Mouse (Mus musculus) C2C12 (cell line): ENCODE data around the gene Insl6. TPM values are rescaled to one million over a fixed set of nuclear protein-coding genes. Genes with fewer than 3 reads are reported as not detected.

Experiments
- H3K27me3 ChIP-seq: one replicate; pipeline ENCODE4 v1.6.1; 2011; ENCODE audit not compliant: control insufficient read depth, insufficient read depth, insufficient read length
- H3K36me3 ChIP-seq: one replicate; pipeline ENCODE4 v1.6.1; 2011; ENCODE audit not compliant: control insufficient read depth, insufficient read depth
- H3K4me3 ChIP-seq: one replicate; pipeline ENCODE4 v1.5.1; 2011; ENCODE audit warnings: mild to moderate bottlenecking, control low read depth; ENCODE audit not compliant: poor library complexity, insufficient read depth, severe bottlenecking
- H3K79me2 ChIP-seq: one replicate; pipeline ENCODE4 v1.6.1; 2011; ENCODE audit not compliant: control insufficient read depth, insufficient read depth
- H3K79me3 ChIP-seq: one replicate; pipeline ENCODE4 v1.6.1; 2011; ENCODE audit warnings: low read depth, control low read depth
- H3ac ChIP-seq: one replicate; pipeline ENCODE3; 2011; ENCODE audit warnings: low read depth; ENCODE audit not compliant: control insufficient read depth, insufficient read length
- CEBPB ChIP-seq: IDR thresholded peaks from one replicate; pipeline ENCODE4 v1.6.1; 2011; ENCODE audit warnings: low read depth, mild to moderate bottlenecking, control low read depth, moderate library complexity
- CTCF ChIP-seq: IDR thresholded peaks from one replicate; pipeline ENCODE4 v1.5.1; 2011; ENCODE audit not compliant: control insufficient read depth, insufficient read depth, insufficient read length
- FOSL1 ChIP-seq: IDR thresholded peaks from one replicate; pipeline ENCODE4 v1.8.0; 2011; ENCODE audit warnings: mild to moderate bottlenecking, low read length; ENCODE audit not compliant: poor library complexity, insufficient read depth, severe bottlenecking
- MAX ChIP-seq: IDR thresholded peaks from one replicate; pipeline ENCODE4 v1.6.1; 2011; ENCODE audit warnings: mild to moderate bottlenecking, control low read depth
- MYOD1 ChIP-seq: IDR thresholded peaks from one replicate; pipeline ENCODE4 v1.6.1; 2011; ENCODE audit warnings: low read depth; ENCODE audit not compliant: control insufficient read depth, insufficient read length
- MYOG ChIP-seq: IDR thresholded peaks from one replicate; pipeline ENCODE4 v1.6.1; 2011; ENCODE audit not compliant: control insufficient read depth, insufficient read length; ENCODE audit errors: extremely low read depth
- USF1 ChIP-seq: IDR thresholded peaks from one replicate; pipeline ENCODE4 v1.6.1; 2011; ENCODE audit warnings: low read depth, mild to moderate bottlenecking, control low read depth, moderate library complexity
- polyA plus RNA-seq: library from polyadenylated mRNA; unstranded; fragments of >200 nt; fragmentation: generic; extraction: Trizol; gene quantifications from one replicate; pipeline ENCODE4 v1.2.1, GENCODE M21; 2012; ENCODE audit warnings: missing spikeins

Gene Insl6
- polyA plus RNA-seq, 1 experiment: 0.41 TPM

DNA sequence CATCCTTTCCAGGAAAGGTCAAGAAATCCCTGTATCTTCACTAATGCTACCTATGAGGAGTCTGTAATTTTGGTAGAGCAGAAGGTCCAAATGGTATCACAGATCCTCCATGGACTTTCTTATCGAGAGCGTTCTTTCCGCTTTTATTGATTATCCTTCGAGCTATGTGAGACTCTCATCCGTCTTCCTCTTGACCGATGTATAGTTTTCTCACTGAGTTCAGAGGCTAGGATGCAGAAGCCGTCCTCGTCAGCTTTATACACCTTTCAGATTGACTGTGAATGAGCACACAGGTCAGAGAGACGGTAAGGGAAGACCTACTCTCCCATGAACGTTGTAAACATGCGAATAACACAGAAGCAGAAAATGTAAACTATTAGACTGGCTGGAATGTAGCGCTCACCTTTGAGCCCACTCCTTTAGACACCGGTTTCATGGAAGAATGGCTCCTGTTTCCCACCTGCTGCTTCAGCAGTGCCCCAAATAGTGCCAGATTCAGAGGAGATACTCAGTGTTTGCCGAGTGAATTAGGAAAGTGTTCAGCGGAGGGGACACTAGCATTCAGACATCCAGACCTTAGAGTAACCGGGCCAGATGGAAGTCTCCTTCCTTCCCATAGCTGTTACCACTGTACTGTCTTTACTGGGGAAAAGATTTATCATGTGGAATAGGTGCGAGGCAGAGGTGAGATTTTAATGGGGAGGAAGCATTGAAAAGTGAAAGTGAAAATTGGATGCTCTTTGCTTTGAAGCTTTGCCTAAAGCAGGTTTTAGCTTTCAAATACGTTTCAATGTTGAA is 46.3 kb upstream of the Insl6 start:
- TF ChIP-seq MAX: no peak
- TF ChIP-seq CEBPB: no peak
- no peak for TF ChIP-seq MYOG
- no peak for TF ChIP-seq FOSL1
- TF ChIP-seq MYOD1: no peak
- TF ChIP-seq CTCF: no peak
- no peak for TF ChIP-seq USF1
- H3K4me3 ChIP-seq: no peak overlapping the region
- no peaks in the 10 kb centered on the region for H3K36me3 ChIP-seq
- no peak overlapping the region for H3ac ChIP-seq
- H3K27me3 ChIP-seq: no peaks in the 10 kb centered on the region
- no peaks in the 10 kb centered on the region for H3K79me2 ChIP-seq
- H3K79me3 ChIP-seq: no peaks in the 10 kb centered on the region

DNA sequence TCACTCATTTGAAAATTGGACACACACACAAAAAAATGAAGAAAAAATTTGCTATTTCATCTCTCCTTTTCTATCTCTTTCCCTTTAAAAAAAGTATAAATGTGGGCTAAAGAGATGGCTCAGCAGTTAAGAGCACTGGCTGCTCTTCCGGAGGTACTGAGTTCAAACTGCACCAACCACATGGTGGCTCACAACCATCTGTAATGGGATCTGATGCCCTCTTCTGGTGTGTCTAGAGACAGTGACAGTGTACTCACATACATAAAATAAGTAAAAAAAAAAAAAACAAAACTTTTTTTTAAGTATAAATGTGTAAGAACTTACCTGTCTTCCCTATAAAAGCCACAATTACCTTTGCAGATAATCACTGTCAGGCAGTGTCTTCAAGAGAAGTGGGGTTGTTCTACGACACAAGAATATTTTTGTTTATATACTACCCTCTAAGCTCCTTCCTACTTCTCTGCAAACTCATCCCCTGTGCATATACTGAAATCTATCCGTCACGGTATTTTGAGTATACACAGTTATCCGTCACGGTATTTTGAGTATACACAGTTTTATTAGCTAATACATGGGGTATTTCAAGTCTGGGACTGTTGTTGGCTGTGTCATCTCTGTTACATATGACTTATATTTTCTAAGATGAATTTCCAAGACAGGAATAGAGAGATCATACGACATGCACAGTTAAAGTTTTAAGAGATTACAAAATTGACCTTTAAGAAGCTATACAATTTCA is 45.6 kb upstream of the Insl6 start:
- H3K79me3 ChIP-seq: no peaks in the 10 kb centered on the region
- H3ac ChIP-seq: no peak overlapping the region
- H3K27me3 ChIP-seq: no peaks in the 10 kb centered on the region
- H3K4me3 ChIP-seq: no peak overlapping the region
- no peak for TF ChIP-seq CEBPB
- TF ChIP-seq USF1: no peak
- no peak for TF ChIP-seq MYOD1
- TF ChIP-seq MAX: no peak
- no peak for TF ChIP-seq MYOG
- TF ChIP-seq CTCF: no peak
- no peaks in the 10 kb centered on the region for H3K79me2 ChIP-seq
- H3K36me3 ChIP-seq: no peaks in the 10 kb centered on the region

DNA sequence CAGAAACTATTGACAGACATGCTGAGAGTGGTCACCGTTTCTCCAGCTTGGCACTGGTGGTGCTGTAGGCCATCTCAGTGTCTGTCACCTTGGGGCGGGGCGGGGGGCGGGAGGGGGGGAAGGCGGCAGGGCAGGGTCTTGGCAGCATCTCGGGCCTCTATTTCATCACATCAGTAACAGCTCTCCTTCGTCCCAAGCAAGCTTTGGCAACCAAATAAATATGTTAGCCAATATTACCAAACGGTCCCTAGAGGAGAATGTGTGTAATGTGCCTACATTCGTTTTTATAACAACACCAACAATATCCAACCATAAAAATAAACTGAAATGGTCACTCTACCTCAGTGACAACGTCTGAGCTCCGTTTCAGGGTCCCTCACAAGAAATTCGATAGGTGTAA is 45.0 kb upstream of the Insl6 start:
- H3ac ChIP-seq: no peak overlapping the region
- H3K79me2 ChIP-seq: no peaks in the 10 kb centered on the region
- H3K27me3 ChIP-seq: no peaks in the 10 kb centered on the region
- TF ChIP-seq MAX (no peak), MYOG (no peak), CEBPB (no peak), CTCF (no peak), MYOD1 (no peak)
- no peaks in the 10 kb centered on the region for H3K79me3 ChIP-seq
- no peaks in the 10 kb centered on the region for H3K36me3 ChIP-seq
- H3K4me3 ChIP-seq: no peak overlapping the region

DNA sequence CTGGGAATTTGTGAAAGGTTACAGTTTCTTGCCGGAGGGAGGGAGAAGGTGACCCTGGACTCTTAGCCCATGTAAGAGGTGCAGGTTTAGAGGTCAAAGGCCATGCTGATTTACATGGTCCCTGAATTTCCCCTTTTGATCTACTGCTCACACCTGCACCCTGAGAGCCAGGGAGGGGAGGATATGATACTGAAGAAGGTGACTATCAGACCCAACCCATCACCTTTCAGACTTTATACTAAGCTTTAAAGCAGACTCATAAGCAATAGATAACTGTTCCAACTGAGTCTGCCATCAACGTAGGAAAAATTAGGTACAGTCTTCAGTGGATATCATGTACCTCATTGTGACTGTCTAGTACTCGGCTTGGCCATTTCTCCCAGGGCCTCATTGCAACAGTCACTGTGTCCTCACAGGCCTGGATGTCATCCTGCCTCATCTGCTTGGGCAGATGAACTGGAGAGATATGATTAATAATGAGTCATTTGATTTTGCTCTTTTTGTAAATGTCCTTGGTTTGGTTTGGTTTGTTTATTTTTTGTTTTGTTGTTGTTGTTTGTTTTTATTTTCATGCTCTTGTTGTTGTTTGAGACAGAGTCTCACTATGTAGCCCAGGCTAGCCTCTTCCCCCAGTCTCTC is 43.6 kb upstream of the Insl6 start:
- TF ChIP-seq CEBPB (no peak), FOSL1 (no peak), USF1 (no peak), MAX (no peak), MYOD1 (no peak), CTCF (no peak), MYOG (no peak)
- Histone ChIP-seq H3K4me3 (no peak overlapping the region), H3K79me3 (no peaks in the 10 kb centered on the region), H3K79me2 (no peaks in the 10 kb centered on the region), H3K36me3 (no peaks in the 10 kb centered on the region), H3K27me3 (no peaks in the 10 kb centered on the region), H3ac (no peak overlapping the region)

DNA sequence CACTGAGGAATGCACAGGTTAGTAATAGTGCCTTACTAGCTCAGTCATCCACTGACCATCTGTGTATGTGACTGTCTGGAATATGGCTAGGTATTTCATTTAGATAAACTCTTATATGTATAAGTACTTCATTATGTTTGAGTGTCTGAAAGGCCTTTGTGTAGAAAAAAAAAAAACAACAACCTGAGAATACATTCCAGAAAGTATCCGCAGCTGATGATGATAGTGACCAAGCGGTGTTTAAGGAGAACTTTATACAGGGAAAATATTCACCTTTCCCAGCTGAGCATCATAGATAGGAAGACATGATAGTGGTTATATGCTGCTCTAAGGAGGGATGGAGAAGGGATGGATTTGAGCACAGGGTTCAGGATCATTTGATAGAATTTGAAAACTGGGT is 42.9 kb upstream of the Insl6 start:
- H3K27me3 ChIP-seq: no peaks in the 10 kb centered on the region
- no peaks in the 10 kb centered on the region for H3K36me3 ChIP-seq
- H3K79me2 ChIP-seq: no peaks in the 10 kb centered on the region
- no peaks in the 10 kb centered on the region for H3K79me3 ChIP-seq
- TF ChIP-seq MAX (no peak), CEBPB (no peak), FOSL1 (no peak), MYOG (no peak), USF1 (no peak), MYOD1 (no peak), CTCF (no peak)
- no peak overlapping the region for H3K4me3 ChIP-seq
- no peak overlapping the region for H3ac ChIP-seq
